Mouse (Mus musculus) B cell, adult 2 months (primary cell): ENCODE data around the gene Slc25a13.
A peak's percentile ranks its signal among the peaks of the same experiment; 100 is the strongest.

Experiments used
- DNase-seq, 2 experiments: peaks; one replicate each; pipeline ENCODE4 v3.0.0; 2022

Gene Slc25a13

GRCm38 (mm10) chr6:6216507-6217285 is at the start of gene Slc25a13:
Slc25a13 (minus strand) TSS chr6:6217173.
- DNase-seq, result peak; percentile 59 to 63

- DNase-seq, result no peak
These were observed 48.8 kb upstream of the Slc25a13 start for GRCm38 (mm10) chr6:6265761-6266160.

- no peak for DNase-seq
These were observed 46.4 kb upstream of the Slc25a13 start for GRCm38 (mm10) chr6:6263293-6263911.

- DNase-seq, result no peak
These were observed 43.9 kb upstream of the Slc25a13 start for GRCm38 (mm10) chr6:6260917-6261316.

GRCm38 (mm10) chr6:6248500-6248899 is 31.5 kb upstream of the Slc25a13 start:
- no peak for DNase-seq

- DNase-seq, result no peak
These were observed 26.9 kb upstream of the Slc25a13 start for GRCm38 (mm10) chr6:6243828-6244227.

- DNase-seq, result no peak
These were observed 25.1 kb upstream of the Slc25a13 start for GRCm38 (mm10) chr6:6242114-6242513.

- no peak for DNase-seq
These were observed 19.9 kb upstream of the Slc25a13 start for GRCm38 (mm10) chr6:6236788-6237298.

- DNase-seq, result no peak
These were observed 13.3 kb upstream of the Slc25a13 start for GRCm38 (mm10) chr6:6230262-6230661.

- no peak for DNase-seq
These were observed 5.7 kb upstream of the Slc25a13 start for GRCm38 (mm10) chr6:6222721-6223120.

- DNase-seq, result no peak
These were observed 3.6 kb upstream of the Slc25a13 start for GRCm38 (mm10) chr6:6220574-6220973.

- DNase-seq, result no peak
These were observed 2.8 kb upstream of the Slc25a13 start for GRCm38 (mm10) chr6:6219661-6220370.

GRCm38 (mm10) chr6:6217286-6217625 is 283 bp upstream of the Slc25a13 start:
- DNase-seq, result no peak

- DNase-seq, result no peak
These were observed 860 bp downstream of the Slc25a13 start for GRCm38 (mm10) chr6:6216120-6216506.

GRCm38 (mm10) chr6:6212360-6213310 is 4.3 kb downstream of the Slc25a13 start:
- DNase-seq, result no peak

GRCm38 (mm10) chr6:6211958-6212357 is 5.0 kb downstream of the Slc25a13 start:
- no peak for DNase-seq

- DNase-seq, result no peak
These were observed 6.3 kb downstream of the Slc25a13 start for GRCm38 (mm10) chr6:6210637-6211036.

- no peak for DNase-seq
These were observed 8.5 kb downstream of the Slc25a13 start for GRCm38 (mm10) chr6:6208351-6209059.

- no peak for DNase-seq
These were observed 9.1 kb downstream of the Slc25a13 start for GRCm38 (mm10) chr6:6207836-6208235.

GRCm38 (mm10) chr6:6207395-6207794 is 9.6 kb downstream of the Slc25a13 start:
- no peak for DNase-seq

- DNase-seq, result no peak
These were observed 11.3 kb downstream of the Slc25a13 start for GRCm38 (mm10) chr6:6205599-6206165.

- DNase-seq, result no peak
These were observed 14.5 kb downstream of the Slc25a13 start for GRCm38 (mm10) chr6:6202451-6202850.
